Mouse (Mus musculus) CH12.LX (cell line): Measurements from ENCODE around the gene Gfra4.

ENCODE experiments used
- CHD1 ChIP-seq: IDR thresholded peaks from 2 replicates; pipeline ENCODE4 v1.6.1; 2012; ENCODE audit warnings: low read depth, low read length, improper control_type of control experiment, inconsistent platforms
- CTCF ChIP-seq, 2 experiments: IDR thresholded peaks in 1 of 2; conservative IDR thresholded peaks in 1 of 2; 2 replicates each; pipeline ENCODE4 v1.5.1; 2011 to 2012; ENCODE audit warnings: low read depth in 2 of 2, low read length in 2 of 2, improper control_type of control experiment in 1 of 2, inconsistent platforms in 1 of 2, mild to moderate bottlenecking in 1 of 2, moderate library complexity in 1 of 2
- MEF2A ChIP-seq: IDR thresholded peaks from 2 replicates; pipeline ENCODE4 v1.6.1; 2014; ENCODE audit warnings: low read depth, mild to moderate bottlenecking, inconsistent platforms, low read length, improper control_type of control experiment, borderline replicate concordance
- NELFE ChIP-seq: IDR thresholded peaks from 2 replicates; pipeline ENCODE4 v1.6.1; 2011; ENCODE audit warnings: low read depth, low read length, improper control_type of control experiment

- TF ChIP-seq NELFE = no peak
- no peak for TF ChIP-seq CHD1
- TF ChIP-seq CTCF (conservative IDR thresholded peaks at IDR 0.05 in 1 of 2, IDR thresholded peaks at IDR 0.05 in 1 of 2; ENCODE audit: low read depth in 2 of 2, low read length in 2 of 2) = peak in 1 of 2 experiments; percentile 39; a peak in 2 of 4 replicates
- TF ChIP-seq MEF2A = no peak
These were observed 1.5 kb upstream of the Gfra4 start for GRCm38 (mm10) chr2:131044354-131044852.
